Mouse (Mus musculus) C2C12 (cell line): ENCODE data around the gene Mphosph6.

Experiments
- CEBPB ChIP-seq: IDR thresholded peaks from one replicate; pipeline ENCODE4 v1.6.1; 2011; ENCODE audit warnings: low read depth, mild to moderate bottlenecking, control low read depth, moderate library complexity
- CTCF ChIP-seq: IDR thresholded peaks from one replicate; pipeline ENCODE4 v1.5.1; 2011; ENCODE audit not compliant: control insufficient read depth, insufficient read depth, insufficient read length
- MAX ChIP-seq: IDR thresholded peaks from one replicate; pipeline ENCODE4 v1.6.1; 2011; ENCODE audit warnings: mild to moderate bottlenecking, control low read depth
- MYOD1 ChIP-seq: IDR thresholded peaks from one replicate; pipeline ENCODE4 v1.6.1; 2011; ENCODE audit warnings: low read depth; ENCODE audit not compliant: control insufficient read depth, insufficient read length
- MYOG ChIP-seq: IDR thresholded peaks from one replicate; pipeline ENCODE4 v1.6.1; 2011; ENCODE audit not compliant: control insufficient read depth, insufficient read length; ENCODE audit errors: extremely low read depth
- USF1 ChIP-seq: IDR thresholded peaks from one replicate; pipeline ENCODE4 v1.6.1; 2011; ENCODE audit warnings: low read depth, mild to moderate bottlenecking, control low read depth, moderate library complexity

DNA sequence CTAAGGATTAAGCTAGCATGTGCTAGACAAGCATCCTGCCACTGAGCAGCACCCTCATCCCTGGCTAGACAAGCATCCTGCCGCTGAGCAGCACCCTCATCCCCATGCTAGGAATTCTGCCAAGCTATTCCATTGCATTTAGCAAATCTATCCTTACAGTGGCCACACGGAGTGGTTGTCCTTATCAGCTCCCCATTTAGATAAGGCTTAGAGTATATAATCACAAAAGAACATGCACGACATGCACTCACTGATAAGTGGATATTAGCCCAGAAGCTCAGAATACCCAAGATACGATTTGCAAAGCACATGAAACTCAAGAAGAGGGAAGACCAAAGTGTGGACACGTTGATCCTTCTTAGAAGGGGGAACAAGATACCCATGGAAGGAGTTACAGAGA, 35.8 kb downstream of the Mphosph6 start:
- no peak for TF ChIP-seq MYOG
- TF ChIP-seq CTCF: no peak
- no peak for TF ChIP-seq MYOD1
- TF ChIP-seq CEBPB: no peak
- no peak for TF ChIP-seq MAX
- TF ChIP-seq USF1: no peak
